9 mouse cellular contexts compared by ENCODE assay signal in genomic region chr19:25505360-25506196, GRCm38 (mm10). TPM values are rescaled to one million over a fixed set of nuclear protein-coding genes. Genes with fewer than 3 reads are reported as not detected.
DNase-seq lines count a peak whose midpoint lies in the region; ATAC-seq lines count a peak whose summit lies in the region.
"Had no signal": no experiment of that assay in that cellular context is flagged by ENCODE, and none has a peak within 500 bp of the region (broad histone marks: within the 10 kb centered on the region; RNA-seq: fewer than 3 reads in every experiment).

Gene Dmrt1, plus strand, starts transcription at chr19:25505618.

- ATAC-seq in limb, embryonic 13.5 days (ENCODE audit: low FRiP score, low read depth) = no peak; the same call in 1 of the 2 replicates

- H3K9me3 ChIP-seq in limb, embryonic 13.5 days = no peaks in the 10 kb centered on the region

- H3K27ac ChIP-seq in limb, embryonic 13.5 days = no peak within 1 kb of the TSS

- peak; percentile 11 for DNase-seq in adrenal gland, postnatal 10 days
- DNase-seq in adrenal gland, adult 18-20 months (ENCODE audit: low spot score in 2 of 2) = no peak
- DNase-seq in thymus, postnatal 4 days = peak; percentile 22
- no peak for DNase-seq in thymus, postnatal 0 days (ENCODE audit: low spot score)
- peak; percentile 40 for DNase-seq in retina, postnatal 1 day
- DNase-seq in thymus, postnatal 25 days = no peak
- DNase-seq in left cerebral cortex, postnatal 25 days (ENCODE audit: low spot score in 2 of 2) = no peak

- no peak within 1 kb of the TSS for H3K9ac ChIP-seq in limb, embryonic 13.5 days

- intact Hi-C loops in left cerebral cortex, postnatal 25 days (cut with DNase I) = loop anchor here (5.0 kb wide), 3 partner anchors 102 to 608 kb away; partner anchors contain the start of gene Dmrt2

- H3K4me1 ChIP-seq in limb, embryonic 13.5 days = peaks cover 15% of the 10 kb centered on the region

- H3K4me2 ChIP-seq in limb, embryonic 13.5 days (replicated peaks) = peak within 1 kb of the TSS; percentile 67

- under 1% methylated on average over 64 of the region's 64 CpGs for WGBS in limb, embryonic 13.5 days

- peaks cover 83% of the 10 kb centered on the region for H3K27me3 ChIP-seq in limb, embryonic 13.5 days

- no peaks in the 10 kb centered on the region for H3K36me3 ChIP-seq in limb, embryonic 13.5 days

- H3K4me3 ChIP-seq in limb, embryonic 13.5 days = peak within 1 kb of the TSS; percentile 43

RNA-seq across cellular contexts. Expression of gene Dmrt1, which starts in this region (rescaled TPM):
- not detected for total RNA-seq in adrenal gland, postnatal 10 days (2021)
- not detected for total RNA-seq in adrenal gland, adult 18-20 months (2021)
- polyA plus RNA-seq in thymus, postnatal 0 days (2015; fragmentation: Nextera tagmentation; extraction: Ambion mirVana) = not detected in 2 replicates
- polyA plus RNA-seq in limb, embryonic 13.5 days (2015; fragmentation: Nextera tagmentation; extraction: Ambion mirVana) = 0.11 and 0.15 TPM in 2 replicates
- total RNA-seq in left cerebral cortex, postnatal 25 days (2021) = not detected
- polyA plus RNA-seq: cortical plate, adult 2 months had no signal

Comparison
In these comparisons a context has a peak if more than half of its experiments do, and no peak if none do; other contexts are left out.
1. DNase-seq: peak in thymus, postnatal 4 days (single experiment) and retina, postnatal 1 day (single experiment); none in adrenal gland, adult 18-20 months (0 of 2), thymus, postnatal 0 days (single experiment), thymus, postnatal 25 days (single experiment) and left cerebral cortex, postnatal 25 days (0 of 2).
2. Peak in DNase-seq in adrenal gland, postnatal 10 days; RNA of the gene not detected or under 1 TPM.